Comparison of ENCODE assay signal across 8 mouse cellular contexts in the genomic region with DNA sequence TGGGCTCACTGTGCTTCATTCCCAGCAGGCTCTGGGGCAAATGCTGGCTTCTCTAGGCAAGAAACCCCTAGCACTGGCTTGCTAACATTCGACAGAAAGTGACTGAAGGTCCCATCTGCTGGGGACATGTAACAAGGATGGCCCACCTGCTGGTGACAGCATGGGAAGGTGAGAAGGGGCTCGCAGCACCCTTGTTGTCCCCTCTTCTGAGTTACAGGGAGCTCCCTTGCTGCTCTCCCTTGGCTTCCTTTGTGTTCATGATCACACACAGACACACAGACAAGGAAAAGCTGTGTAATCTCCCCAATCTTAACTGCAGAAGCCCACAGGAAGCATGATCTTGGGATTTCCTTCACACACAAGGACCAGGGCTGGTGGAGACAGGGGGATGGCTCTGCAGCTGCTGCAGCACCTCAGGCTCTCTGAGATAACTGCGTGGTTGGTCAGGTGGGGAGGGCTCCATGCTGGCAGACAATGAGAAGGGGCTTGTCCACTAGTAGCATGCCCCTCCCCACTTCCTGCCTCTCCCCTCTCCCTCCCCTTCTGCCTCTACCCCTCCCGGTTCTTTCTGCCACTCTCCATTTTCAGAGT.
A peak's percentile ranks its signal among the peaks of the same experiment; 100 is the strongest.
DNase-seq lines count a peak whose midpoint lies in the region; ATAC-seq and TF ChIP-seq lines count a peak whose summit lies in the region.

No protein-coding gene starts in this region.

- peak overlapping the region; percentile 46; the same call in 1 of the 2 replicates for H3K27ac ChIP-seq in layer of hippocampus, adult 2 months
- H3K27ac ChIP-seq in MEL (ENCODE audit: control insufficient read depth, low read depth, low read length): peak overlapping the region; percentile 64

- peak overlapping the region; percentile 52 for H3K9ac ChIP-seq in MEL (ENCODE audit: control insufficient read depth, low read depth, low read length, poor library complexity, severe bottlenecking)

- no peak for TF ChIP-seq RAD21 in MEL (IDR thresholded peaks at IDR 0.05; ENCODE audit: low read depth, low read length)

- no peaks in the 10 kb centered on the region for H3K9me3 ChIP-seq in MEL (replicated peaks; ENCODE audit: insufficient read depth, low read length)
- no peaks in the 10 kb centered on the region for H3K9me3 ChIP-seq in erythroblast, embryonic 14.5 days (ENCODE audit: control insufficient read depth, low read length)

- peaks cover 0 to 11% of the 10 kb centered on the region in 2 experiments; a peak in 2 of 4 replicates for H3K4me1 ChIP-seq in MEL (ENCODE audit: control insufficient read depth in 1 of 2, insufficient read depth in 2 of 2, low read length in 2 of 2)
- peaks cover 71% of the 10 kb centered on the region for H3K4me1 ChIP-seq in erythroblast, embryonic 14.5 days (ENCODE audit: control insufficient read depth)

- H3K36me3 ChIP-seq in MEL (ENCODE audit: control insufficient read depth in 1 of 2, insufficient read depth in 2 of 2, low read length in 2 of 2): 0 out of 4 replicates have a peak, but pooled peaks cover 0 to 3% of the 10 kb centered on the region in 2 experiments
- no peaks in the 10 kb centered on the region; the same call in 1 of the 2 replicates for H3K36me3 ChIP-seq in erythroblast, embryonic 14.5 days (ENCODE audit: control insufficient read depth)

- H3K4me3 ChIP-seq in layer of hippocampus, adult 2 months: no peak overlapping the region
- H3K4me3 ChIP-seq in MEL (ENCODE audit: control insufficient read depth in 1 of 2, insufficient read depth in 1 of 2, low read depth in 2 of 2, low read length in 2 of 2): peak overlapping the region; percentile 24 to 30
- peak overlapping the region; percentile 51 for H3K4me3 ChIP-seq in erythroblast, embryonic 14.5 days (replicated peaks)

- no peaks in the 10 kb centered on the region for H3K79me2 ChIP-seq in MEL (ENCODE audit: control insufficient read depth, insufficient read depth, low read length, poor library complexity)

- no peak; a peak in 1 of 4 replicates for TF ChIP-seq POLR2A in MEL (IDR thresholded peaks at IDR 0.05; ENCODE audit: control insufficient read depth in 1 of 2, insufficient read depth in 1 of 2, low read depth in 1 of 2, low read length in 2 of 2, poor library complexity in 1 of 2)

- no peaks in the 10 kb centered on the region for H3K27me3 ChIP-seq in MEL (ENCODE audit: control insufficient read depth in 1 of 2, insufficient read depth in 2 of 2, low read length in 2 of 2)
- H3K27me3 ChIP-seq in erythroblast, embryonic 14.5 days (ENCODE audit: control insufficient read depth): no peaks in the 10 kb centered on the region

- no peak for DNase-seq in layer of hippocampus, adult 2 months (ENCODE audit: low spot score in 2 of 2)
- DNase-seq in layer of hippocampus, adult 9-11 months: no peak
- peak; percentile 42 for DNase-seq in MEL (ENCODE audit: low read depth, low spot score)
- DNase-seq in urinary bladder, postnatal 4 days (ENCODE audit: low spot score in 2 of 2): no peak
- no peak for DNase-seq in layer of hippocampus, postnatal 14 days (ENCODE audit: low spot score in 2 of 2)
- no peak for DNase-seq in kidney, adult 9 months

- peak; percentile 17 to 28; a peak in 1 of 4 replicates for TF ChIP-seq EP300 in MEL (IDR thresholded peaks at IDR 0.05; ENCODE audit: low read depth in 1 of 2, low read length in 2 of 2)

- peak; percentile 9; the same call in 1 of the 2 replicates for ATAC-seq in megakaryocyte, adult 5-6 weeks (ENCODE audit: poor library complexity, severe bottlenecking)

- TF ChIP-seq CTCF in layer of hippocampus, adult 2 months (conservative IDR thresholded peaks at IDR 0.05): no peak
- no peak for TF ChIP-seq CTCF in MEL (IDR thresholded peaks at IDR 0.05 in 2 of 3, conservative IDR thresholded peaks at IDR 0.05 in 1 of 3; ENCODE audit: control insufficient read depth in 1 of 3, insufficient read depth in 1 of 3, low read depth in 2 of 3, low read length in 3 of 3, poor library complexity in 1 of 3, severe bottlenecking in 1 of 3)

TF ChIP-seq in MEL, 35 proteins besides CTCF, POLR2A, EP300 and RAD21:
- TF ChIP-seq GATA1 (IDR thresholded peaks at IDR 0.05; ENCODE audit: low read depth, low read length) (peak; percentile 13; the same call in 1 of the 2 replicates), ETS1 (IDR thresholded peaks at IDR 0.05; ENCODE audit: low read depth, low read length) (peak; percentile 16; the same call in 1 of the 2 replicates), USF1 (IDR thresholded peaks at IDR 0.05; ENCODE audit: low read depth, low read length) (peak; percentile 24; the same call in 1 of the 2 replicates), CHD1 (IDR thresholded peaks at IDR 0.05; ENCODE audit: low read depth, low read length) (no peak)
